Mouse (Mus musculus): ENCODE measurements around the gene Capzb.

The Capzb gene

GRCm38 (mm10) chr4:139309651-139310050, 117.0 kb downstream of the Capzb start:
- DNase-seq (ENCODE audit: low spot score), result no peak

GRCm38 (mm10) chr4:139310171-139310898, 117.6 kb downstream of the Capzb start, which contains the start of the genes Pqlc2 and Akr7a5:
TSS of gene Pqlc2 (minus strand) at chr4:139310708.
TSS of gene Akr7a5 (plus strand) at chr4:139310744.
- peak; percentile 94 for DNase-seq (ENCODE audit: low spot score)

GRCm38 (mm10) chr4:139310899-139311701, 118.4 kb downstream of the Capzb start:
- no peak for DNase-seq (ENCODE audit: low spot score)

- no peak for DNase-seq (ENCODE audit: low spot score)
Observed at GRCm38 (mm10) chr4:139311707-139312106, 119.0 kb downstream of the Capzb start.

GRCm38 (mm10) chr4:139312632-139313031, 119.9 kb downstream of the Capzb start:
- no peak for DNase-seq (ENCODE audit: low spot score)

GRCm38 (mm10) chr4:139318449-139318848, 125.8 kb downstream of the Capzb start:
- DNase-seq (ENCODE audit: low spot score), result no peak

- DNase-seq (ENCODE audit: low spot score), result no peak
Observed at GRCm38 (mm10) chr4:139319740-139320139, 127.0 kb downstream of the Capzb start.

GRCm38 (mm10) chr4:139330605-139331004, 137.9 kb downstream of the Capzb start:
- no peak for DNase-seq (ENCODE audit: low spot score)

GRCm38 (mm10) chr4:139334631-139335295, 142.1 kb downstream of the Capzb start:
- no peak for DNase-seq (ENCODE audit: low spot score)

- no peak for DNase-seq (ENCODE audit: low spot score)
Observed at GRCm38 (mm10) chr4:139335507-139335906, 142.8 kb downstream of the Capzb start.

- no peak for DNase-seq (ENCODE audit: low spot score)
Observed at GRCm38 (mm10) chr4:139336822-139337483, 144.3 kb downstream of the Capzb start.

- no peak for DNase-seq (ENCODE audit: low spot score)
Observed at GRCm38 (mm10) chr4:139338145-139338544, 145.4 kb downstream of the Capzb start.

GRCm38 (mm10) chr4:139340835-139341234, 148.1 kb downstream of the Capzb start:
- DNase-seq (ENCODE audit: low spot score), result no peak
